Mouse (Mus musculus): ENCODE measurements at regions not wholly inside any gene's neighbourhood (a gene's known extent, or its start where the extent isn't known, plus 50 kb on each side); places are given as distances from the start of the nearest gene placed in this dataset.

- no peak for TF ChIP-seq CTCF (IDR thresholded peaks at IDR 0.05; ENCODE audit: extremely low read depth, insufficient read depth, insufficient read length, insufficient replicate concordance)
- no peak for TF ChIP-seq POLR2A (IDR thresholded peaks at IDR 0.05; ENCODE audit: low read depth, low read length)
These were observed 338.4 kb downstream of the Btg1 start for GRCm38 (mm10) chr10:96955036-96955775.
